Mouse (Mus musculus) G1E-ER4 (cell line): ENCODE results near the gene Trex1. TPM values are rescaled to one million over a fixed set of nuclear protein-coding genes. Genes with fewer than 3 reads are reported as not detected.

ENCODE experiments used
- GATA1 ChIP-seq: IDR thresholded peaks from one replicate; pipeline ENCODE4 v1.8.0; 2012; ENCODE audit warnings: low read length, inconsistent platforms
- polyA plus RNA-seq: library from polyadenylated mRNA; stranded (reverse); fragments of >175 nt; gene quantifications from 2 replicates; pipeline ENCODE4 v1.2.3, GENCODE M21; 2012

The Trex1 gene
- polyA plus RNA-seq, 1 experiment: 15.1 TPM

DNA sequence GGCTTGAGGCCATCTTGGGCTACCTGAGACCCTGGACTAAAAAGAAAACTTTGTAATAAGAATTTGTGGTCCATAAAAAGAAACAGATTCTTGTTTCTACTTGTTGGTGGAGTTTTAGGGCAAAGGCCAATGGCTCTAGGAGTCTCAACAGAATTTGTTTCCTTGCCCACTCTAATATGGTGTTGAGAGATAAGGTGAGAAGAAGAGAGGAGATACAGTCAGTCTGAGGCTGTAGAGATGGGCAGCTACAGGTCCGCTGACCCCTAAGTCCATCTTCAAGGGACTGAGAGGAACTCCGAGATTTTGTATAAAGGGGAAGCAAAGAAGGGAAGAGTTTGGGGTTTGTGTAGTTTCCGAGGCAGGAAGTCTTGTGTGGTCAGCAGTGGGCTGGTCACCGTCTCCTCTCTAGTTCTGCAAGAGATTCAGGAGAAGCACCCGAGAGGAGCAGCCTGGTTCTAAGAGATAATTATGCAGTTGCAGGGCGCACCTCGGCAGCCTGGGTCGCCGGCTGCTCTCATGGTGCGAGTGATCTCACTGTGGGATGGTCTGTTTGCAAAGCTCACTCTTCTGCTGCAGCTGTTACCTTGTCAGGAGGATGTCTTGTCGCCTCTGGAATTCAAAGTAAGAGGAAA is 42.4 kb downstream of the Trex1 start:
- TF ChIP-seq GATA1: no peak

DNA sequence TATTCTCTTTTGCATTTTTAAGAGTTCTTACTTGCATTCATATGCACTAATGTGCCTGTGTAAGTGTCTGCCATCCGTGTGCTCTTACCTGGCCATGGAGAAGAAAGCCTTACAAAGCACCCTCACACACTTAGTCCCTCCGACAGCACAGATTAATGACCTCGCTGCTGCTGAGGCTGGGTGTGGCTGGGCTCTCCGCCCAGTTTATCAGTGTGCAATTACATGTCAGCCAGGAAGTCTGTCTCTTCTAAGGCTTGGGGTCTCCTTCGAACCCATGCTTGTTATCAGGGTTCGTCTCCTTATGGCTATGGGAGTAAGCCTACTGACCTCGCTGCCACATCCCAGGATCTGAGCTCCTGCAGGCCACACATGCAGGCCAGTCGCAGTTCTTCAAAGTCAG is 44.1 kb downstream of the Trex1 start:
- TF ChIP-seq GATA1: no peak

DNA sequence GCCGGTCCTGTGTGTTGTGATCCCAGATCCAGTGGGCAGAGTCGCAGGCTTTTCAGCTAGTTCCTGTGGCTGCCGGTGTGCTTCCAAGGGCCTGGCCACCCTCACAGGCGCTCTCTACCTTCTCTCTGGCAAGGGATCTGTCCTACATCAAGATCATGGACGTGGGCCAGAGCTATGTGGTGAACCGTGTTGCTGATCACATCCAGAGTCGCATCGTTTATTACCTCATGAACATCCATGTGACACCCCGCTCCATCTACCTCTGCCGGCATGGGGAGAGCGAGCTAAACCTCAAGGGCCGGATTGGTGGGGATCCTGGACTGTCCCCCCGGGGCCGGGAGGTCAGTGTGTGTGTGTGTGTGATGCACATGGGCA is 49.2 kb downstream of the Trex1 start:
- no peak for TF ChIP-seq GATA1

DNA sequence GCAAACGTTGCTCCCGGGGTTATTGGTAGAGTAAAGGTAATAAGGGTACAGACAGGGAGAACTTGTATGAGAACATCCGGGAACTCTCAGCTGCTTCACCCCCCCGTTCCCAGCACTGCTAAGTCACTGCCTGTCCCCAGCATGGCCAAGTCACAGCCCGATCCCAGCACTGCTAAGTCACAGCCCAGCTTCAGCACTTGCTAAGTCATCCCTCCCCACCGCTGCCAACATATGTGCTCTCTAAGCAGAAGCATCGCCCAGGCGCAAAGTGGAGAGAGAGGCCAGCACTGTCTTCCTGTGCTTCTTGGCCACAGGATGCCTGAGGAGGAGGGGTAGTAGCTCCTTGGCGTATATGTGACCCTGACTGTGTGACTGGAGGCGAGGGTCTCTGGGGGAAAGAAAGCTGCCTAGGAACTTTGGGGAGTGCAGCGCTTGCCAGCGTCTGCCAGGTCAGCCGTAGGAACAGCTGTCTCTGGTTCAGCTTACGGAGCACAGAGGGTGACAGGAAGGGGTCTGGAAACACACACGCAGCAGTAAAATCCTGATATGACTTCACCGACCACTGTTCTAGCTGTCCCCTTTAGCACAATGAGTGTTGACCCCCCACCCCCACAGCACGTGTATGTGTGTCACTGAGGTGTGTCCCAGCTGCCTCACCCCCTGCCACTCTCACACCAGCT is 49.8 kb downstream of the Trex1 start:
- TF ChIP-seq GATA1: no peak

DNA sequence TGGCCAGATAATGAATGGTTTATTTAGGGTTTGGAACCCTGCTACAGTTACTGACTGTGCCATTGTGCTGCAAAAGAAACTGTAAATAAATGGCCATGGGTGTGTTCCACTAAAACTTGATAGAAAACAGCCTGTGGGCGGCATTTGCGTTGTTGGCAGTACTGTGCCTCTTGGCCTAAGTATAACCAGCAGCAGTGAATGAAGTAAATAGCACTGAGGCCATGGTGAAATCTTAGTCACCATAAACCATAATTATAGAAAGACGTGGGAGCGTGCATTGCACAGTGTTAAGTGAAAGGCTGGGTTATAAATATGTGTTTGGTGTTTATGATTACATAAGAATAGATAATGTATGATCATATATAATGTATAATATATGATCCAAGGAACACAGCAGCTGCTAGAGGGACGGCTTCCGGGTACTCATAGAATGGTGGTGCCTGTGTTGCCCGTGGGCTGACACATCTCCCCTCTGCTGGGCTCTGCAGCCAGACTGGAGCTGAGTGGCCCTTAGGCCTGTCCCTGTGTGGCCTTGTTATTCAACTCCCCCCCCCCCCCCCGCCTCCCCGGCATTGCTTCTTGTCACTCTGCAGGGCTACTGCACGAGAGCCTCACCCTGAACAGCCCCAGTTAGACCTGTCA is 50.4 kb downstream of the Trex1 start:
- no peak for TF ChIP-seq GATA1

DNA sequence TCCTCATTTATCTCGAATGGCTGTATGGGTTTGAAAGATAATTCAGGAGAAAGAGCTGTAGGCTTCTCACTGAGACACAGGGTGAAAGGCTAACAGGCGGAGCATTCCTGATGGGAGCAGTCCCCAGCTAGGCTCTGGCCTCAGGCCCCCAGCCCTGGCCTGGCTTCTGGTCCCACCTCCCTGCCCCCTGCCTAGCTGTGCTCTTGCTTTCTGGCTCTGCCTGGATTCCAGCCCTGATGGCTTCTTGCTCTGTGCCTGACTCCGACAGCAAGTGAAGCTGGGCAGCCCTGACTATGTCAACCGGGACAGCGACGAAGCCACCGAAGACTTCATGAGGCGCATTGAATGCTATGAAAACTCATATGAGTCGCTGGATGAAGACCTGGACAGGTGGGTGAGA is 51.5 kb downstream of the Trex1 start:
- no peak for TF ChIP-seq GATA1

Other genes starting within 250 kb of the Trex1 start
- 0.05 TPM in 1 of 2 replicates, not detected in the other for gene Celsr3, start 233.4 kb downstream of the Trex1 start, polyA plus RNA-seq
- 2.7 and 3.6 TPM in 2 replicates for gene Slc26a6, start 206.5 kb downstream of the Trex1 start, polyA plus RNA-seq
- not detected in 2 replicates for gene Tmem89, start 145.1 kb downstream of the Trex1 start, polyA plus RNA-seq
- gene Uqcrc1, start 123.1 kb downstream of the Trex1 start, polyA plus RNA-seq: 556 and 620 TPM in 2 replicates
- gene Col7a1, start 106.1 kb downstream of the Trex1 start, polyA plus RNA-seq: 0.09 and 0.15 TPM in 2 replicates
- gene Ucn2, start 73.7 kb downstream of the Trex1 start, polyA plus RNA-seq: 0.05 TPM in 1 of 2 replicates, not detected in the other
- gene Pfkfb4, start 68.0 kb downstream of the Trex1 start, polyA plus RNA-seq: 2.0 and 2.5 TPM in 2 replicates
- gene Shisa5, start 21.2 kb downstream of the Trex1 start, polyA plus RNA-seq: 291 and 305 TPM in 2 replicates
- gene Atrip, start 14.4 kb upstream of the Trex1 start, polyA plus RNA-seq: 10.4 and 11.2 TPM in 2 replicates
- 8.7 and 9.8 TPM in 2 replicates for gene Ccdc51, start 22.8 kb upstream of the Trex1 start, polyA plus RNA-seq
- gene Tma7, start 22.9 kb upstream of the Trex1 start, polyA plus RNA-seq: 418 and 445 TPM in 2 replicates
- not detected in 2 replicates for gene Plxnb1, start 35.7 kb upstream of the Trex1 start, polyA plus RNA-seq
- not detected in 2 replicates for gene Fbxw21, start 102.3 kb upstream of the Trex1 start, polyA plus RNA-seq
- not detected in 2 replicates for gene Fbxw13, start 136.2 kb upstream of the Trex1 start, polyA plus RNA-seq
- not detected in 2 replicates for gene Fbxw20, start 175.0 kb upstream of the Trex1 start, polyA plus RNA-seq
- gene Fbxw14, start 227.9 kb upstream of the Trex1 start, polyA plus RNA-seq: not detected in 2 replicates